Mouse (Mus musculus) heart, adult 8-10 months (tissue): ENCODE data around the gene Cdh22. TPM values are rescaled to one million over a fixed set of nuclear protein-coding genes. Genes with fewer than 3 reads are reported as not detected.
A peak's percentile ranks its signal among the peaks of the same experiment; 100 is the strongest.

Experiments used
- DNase-seq: peaks from one replicate; pipeline ENCODE4 v3.0.0; 2022; ENCODE audit warnings: low spot score
- total RNA-seq, 4 experiments: library from RNA; stranded (reverse); gene quantifications; 2 replicates each; pipeline ENCODE4 v1.2.4; 2022

Cdh22 gene
- total RNA-seq, 4 experiments from 2014 or later: 0.75 to 2.2 (median 0.99) TPM

- no peak for DNase-seq
Measured at GRCm38 (mm10) chr2:165250903-165251302, 16.2 kb upstream of the Cdh22 start.

- no peak for DNase-seq
Measured at GRCm38 (mm10) chr2:165248967-165249366, 14.3 kb upstream of the Cdh22 start.

- no peak for DNase-seq
Measured at GRCm38 (mm10) chr2:165246349-165246748, 11.7 kb upstream of the Cdh22 start.

GRCm38 (mm10) chr2:165243122-165243720 is 8.6 kb upstream of the Cdh22 start:
- no peak for DNase-seq

GRCm38 (mm10) chr2:165242575-165242974 is 7.9 kb upstream of the Cdh22 start:
- no peak for DNase-seq

GRCm38 (mm10) chr2:165241786-165242185 is 7.1 kb upstream of the Cdh22 start:
- DNase-seq: no peak

GRCm38 (mm10) chr2:165240371-165240770 is 5.7 kb upstream of the Cdh22 start:
- no peak for DNase-seq

GRCm38 (mm10) chr2:165239533-165240144 is 5.0 kb upstream of the Cdh22 start:
- DNase-seq: no peak

- DNase-seq: no peak
Measured at GRCm38 (mm10) chr2:165238416-165239145, 3.9 kb upstream of the Cdh22 start.

- peak; percentile 1 for DNase-seq
Measured at GRCm38 (mm10) chr2:165234291-165234612, 401 bp downstream of the Cdh22 start.

- peak; percentile 16 for DNase-seq
Measured at GRCm38 (mm10) chr2:165233491-165234290, 962 bp downstream of the Cdh22 start.

GRCm38 (mm10) chr2:165229050-165229449 is 5.6 kb downstream of the Cdh22 start:
- DNase-seq: no peak

GRCm38 (mm10) chr2:165223837-165224236 is 10.8 kb downstream of the Cdh22 start:
- no peak for DNase-seq

- DNase-seq: no peak
Measured at GRCm38 (mm10) chr2:165221952-165222351, 12.7 kb downstream of the Cdh22 start.

- no peak for DNase-seq
Measured at GRCm38 (mm10) chr2:165220347-165220945, 14.2 kb downstream of the Cdh22 start.

- DNase-seq: no peak
Measured at GRCm38 (mm10) chr2:165218954-165219353, 15.7 kb downstream of the Cdh22 start.

GRCm38 (mm10) chr2:165217361-165218149 is 17.1 kb downstream of the Cdh22 start:
- DNase-seq: no peak

- DNase-seq: no peak
Measured at GRCm38 (mm10) chr2:165215103-165215951, 19.3 kb downstream of the Cdh22 start.

GRCm38 (mm10) chr2:165211426-165212079 is 23.1 kb downstream of the Cdh22 start:
- no peak for DNase-seq
